In genomic region chr10:95265576-95265975, GRCm38 (mm10) we compare ENCODE assay signal across 8 mouse cellular contexts. TPM values are rescaled to one million over a fixed set of nuclear protein-coding genes. Genes with fewer than 3 reads are reported as not detected.
A peak's percentile ranks its signal among the peaks of the same experiment; 100 is the strongest.
DNase-seq lines count a peak whose midpoint lies in the region; ATAC-seq and TF ChIP-seq lines count a peak whose summit lies in the region.
"Had no signal": no experiment of that assay in that cellular context is flagged by ENCODE, and none has a peak within 500 bp of the region (broad histone marks: within the 10 kb centered on the region; RNA-seq: fewer than 3 reads in every experiment).

No protein-coding gene starts in this region.

- TF ChIP-seq EP300 in liver, postnatal 0 days (IDR thresholded peaks at IDR 0.05; ENCODE audit: low read depth) = no peak

- no peaks in the 10 kb centered on the region for H3K9me3 ChIP-seq in embryonic facial prominence, embryonic 14.5 days (ENCODE audit: control insufficient read depth, low read length)
- H3K9me3 ChIP-seq in liver, postnatal 0 days (ENCODE audit: low read length) = no peaks in the 10 kb centered on the region

- H3K36me3 ChIP-seq in embryonic facial prominence, embryonic 14.5 days (ENCODE audit: control insufficient read depth, insufficient read depth, low read length) = no peaks in the 10 kb centered on the region
- H3K36me3 ChIP-seq in liver, postnatal 0 days (replicated peaks; ENCODE audit: insufficient read depth, low read length) = no peaks in the 10 kb centered on the region

- no peak overlapping the region; the same call in 1 of the 2 replicates for H3K27ac ChIP-seq in embryonic facial prominence, embryonic 14.5 days (replicated peaks; ENCODE audit: low read depth, low read length)
- 0 out of 2 replicates have a peak overlapping the region, but pooled peaks have one; percentile 63 for H3K27ac ChIP-seq in liver, postnatal 0 days (ENCODE audit: low read depth)

- peaks cover 6% of the 10 kb centered on the region; the same call in 1 of the 2 replicates for H3K27me3 ChIP-seq in embryonic facial prominence, embryonic 14.5 days (replicated peaks; ENCODE audit: control insufficient read depth, insufficient read depth, low read length)
- H3K27me3 ChIP-seq in liver, postnatal 0 days (ENCODE audit: insufficient read depth, low read length) = no peaks in the 10 kb centered on the region

- DNase-seq in left cerebral cortex, adult 18-20 months (ENCODE audit: low spot score in 2 of 2) = peak; percentile 21 to 41
- no peak for DNase-seq in left cerebral cortex, postnatal 36 days (ENCODE audit: low spot score in 2 of 2)
- peak; percentile 26 for DNase-seq in Muller cell, postnatal 12 days (ENCODE audit: inconsistent ontology term)
- no peak for DNase-seq in embryonic facial prominence, embryonic 14.5 days (ENCODE audit: low spot score)
- DNase-seq in liver, postnatal 0 days = no peak
- no peak for DNase-seq in gastrocnemius, postnatal 36 days
- DNase-seq in left cerebral cortex, adult 8-10 months (ENCODE audit: low spot score in 2 of 2) = no peak
- DNase-seq: kidney, adult 18-20 months had no signal

- H3K4me3 ChIP-seq in embryonic facial prominence, embryonic 14.5 days (ENCODE audit: low read depth, low read length) = no peak overlapping the region
- no peak overlapping the region for H3K4me3 ChIP-seq in liver, postnatal 0 days (ENCODE audit: low read depth, low read length)

- no peak overlapping the region for H3K9ac ChIP-seq in embryonic facial prominence, embryonic 14.5 days (ENCODE audit: low read depth, low read length)
- H3K9ac ChIP-seq in liver, postnatal 0 days (replicated peaks) = no peak overlapping the region

- no peak for ATAC-seq in embryonic facial prominence, embryonic 14.5 days (ENCODE audit: low read depth)
- ATAC-seq in liver, postnatal 0 days = no peak

- peak overlapping the region; percentile 83 for H3K4me2 ChIP-seq in embryonic facial prominence, embryonic 14.5 days (ENCODE audit: low read depth, low read length)
- peak overlapping the region; percentile 73 for H3K4me2 ChIP-seq in liver, postnatal 0 days (ENCODE audit: low read depth, low read length)

- 66% methylated on average over 4 of the region's 4 CpGs for WGBS in embryonic facial prominence, embryonic 14.5 days
- WGBS in liver, postnatal 0 days (ENCODE audit: insufficient replicate concordance) = 60% methylated on average over 4 of the region's 4 CpGs

- TF ChIP-seq CTCF in liver, postnatal 0 days (IDR thresholded peaks at IDR 0.05; ENCODE audit: low read depth) = no peak

- H3K4me1 ChIP-seq in embryonic facial prominence, embryonic 14.5 days (ENCODE audit: control insufficient read depth, insufficient read depth, low read length) = peaks cover 8% of the 10 kb centered on the region
- peaks cover 6% of the 10 kb centered on the region for H3K4me1 ChIP-seq in liver, postnatal 0 days (ENCODE audit: insufficient read depth)

- intact Hi-C loops in left cerebral cortex, postnatal 36 days (cut with DNase I) = loop anchor here (2.0 kb wide), 1 partner anchor 57 kb away; no protein-coding TSS in a partner anchor
- intact Hi-C loops in gastrocnemius, postnatal 36 days (cut with DNase I) = loop anchor here (5.0 kb wide), 2 partner anchors 123 to 152 kb away; partner anchors contain the start of gene Socs2

RNA-seq across cellular contexts. Expression of gene Cradd, which starts 58.4 kb away (rescaled TPM):
- total RNA-seq in left cerebral cortex, adult 18-20 months (2021) = 1 to 10 TPM; 5.6 to 6.4 TPM
- total RNA-seq in left cerebral cortex, postnatal 36 days (2021) = 1 to 10 TPM; 4.8 to 7.7 TPM
- polyA plus RNA-seq in embryonic facial prominence, embryonic 14.5 days (2014; fragmentation: Nextera tagmentation; extraction: Ambion mirVana) = 10.4 and 11.0 TPM in 2 replicates
- 6.5 and 8.4 TPM in 2 replicates for polyA plus RNA-seq in liver, postnatal 0 days (2015; fragmentation: Nextera tagmentation; extraction: Ambion mirVana)
- total RNA-seq in gastrocnemius, postnatal 36 days (2021) = 10 to 100 TPM in 1 of 2 experiments, 1 to 10 TPM in 1; 8.3 to 11.1 TPM
- 10 to 100 TPM in 1 of 4 experiments, 1 to 10 TPM in 3; 8.2 to 11.0 (median 9.0) TPM for total RNA-seq in left cerebral cortex, adult 8-10 months (2022)

Comparison
In these comparisons a context has a peak if more than half of its experiments do, and no peak if none do; other contexts are left out.
1. DNase-seq: peak in left cerebral cortex, adult 18-20 months (2 of 2) and Muller cell, postnatal 12 days (single experiment); none in left cerebral cortex, postnatal 36 days (0 of 2), embryonic facial prominence, embryonic 14.5 days (single experiment), liver, postnatal 0 days (single experiment), gastrocnemius, postnatal 36 days (0 of 2) and left cerebral cortex, adult 8-10 months (0 of 2).